Mouse (Mus musculus) gastrocnemius, adult 8-10 months (tissue): ENCODE results near the gene Crb1. TPM values are rescaled to one million over a fixed set of nuclear protein-coding genes. Genes with fewer than 3 reads are reported as not detected.
"Not testable (repeated sequence)": the region's sequence is repeated elsewhere in the genome, so short reads cannot be mapped to it uniquely, and the experiment has no call there.

Source experiments
- DNase-seq, 2 experiments: peaks; one replicate each; pipeline ENCODE4 v3.0.0; 2022; ENCODE audit warnings: low spot score in 2 of 2
- total RNA-seq, 4 experiments: library from RNA; stranded (reverse); gene quantifications; 2 replicates each; pipeline ENCODE4 v1.2.4; 2022

Gene Crb1
- total RNA-seq, 4 experiments from 2014 or later: not detected

GRCm38 (mm10) chr1:139336997-139337396 lies 39.9 kb downstream of the Crb1 start:
- DNase-seq: no peak

DNA sequence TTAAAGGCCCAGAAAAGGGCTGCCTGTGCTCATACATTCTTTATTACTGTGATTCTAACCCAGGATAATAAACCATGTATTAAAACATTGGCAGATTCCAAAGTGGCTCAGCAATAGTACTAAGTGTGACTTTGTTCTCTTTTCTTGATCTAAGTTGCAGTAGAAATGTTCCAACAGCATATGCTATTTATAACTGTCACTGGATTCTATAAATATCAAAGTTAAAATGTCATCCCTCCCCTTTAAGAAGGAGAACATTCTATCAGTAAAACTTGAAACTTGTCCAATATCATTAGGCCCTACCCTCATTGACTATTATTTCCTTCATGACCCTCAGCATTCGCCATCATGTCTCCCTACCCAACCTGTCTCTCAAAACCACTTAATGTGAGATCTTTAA lies 48.1 kb downstream of the Crb1 start:
- DNase-seq: no peak

DNA sequence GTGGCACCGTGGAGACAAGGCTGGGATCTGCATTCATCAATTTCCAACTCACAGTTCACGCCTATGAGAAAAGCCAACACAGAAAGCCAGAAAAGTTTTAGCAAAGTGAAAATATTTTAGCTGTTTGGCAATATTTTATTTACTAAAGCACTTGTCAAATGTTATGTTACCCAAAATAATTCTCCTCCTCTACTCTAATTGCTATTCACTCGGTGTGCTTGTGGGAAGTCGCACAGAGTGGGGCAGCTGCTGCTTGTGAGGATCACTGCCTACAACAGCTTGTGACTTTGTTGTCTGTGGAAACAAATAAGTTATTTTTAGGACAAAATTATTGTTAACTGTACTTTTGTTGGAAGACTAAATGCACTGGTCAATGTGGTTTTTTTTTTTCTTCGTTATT lies 48.6 kb downstream of the Crb1 start:
- no peak for DNase-seq

DNA sequence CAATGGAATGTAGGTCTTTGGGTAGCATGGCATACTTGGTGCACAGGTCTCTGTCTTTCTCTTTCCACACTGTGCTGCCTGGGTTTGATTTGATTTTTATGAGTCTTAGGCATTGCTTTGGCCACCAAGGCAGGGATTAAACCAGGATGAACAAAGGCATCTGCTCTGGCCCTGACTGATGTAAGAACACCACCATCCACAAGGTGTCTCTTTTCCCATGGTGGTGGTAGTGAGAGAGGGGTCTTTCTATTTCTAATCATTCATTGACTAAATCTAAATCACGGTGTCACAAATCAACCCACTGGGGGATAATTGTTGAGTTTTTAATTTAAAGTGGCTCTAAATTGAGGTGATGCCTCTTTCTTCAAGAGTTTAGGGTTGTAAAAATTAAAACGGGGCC lies 51.5 kb downstream of the Crb1 start:
- no peak for DNase-seq

DNA sequence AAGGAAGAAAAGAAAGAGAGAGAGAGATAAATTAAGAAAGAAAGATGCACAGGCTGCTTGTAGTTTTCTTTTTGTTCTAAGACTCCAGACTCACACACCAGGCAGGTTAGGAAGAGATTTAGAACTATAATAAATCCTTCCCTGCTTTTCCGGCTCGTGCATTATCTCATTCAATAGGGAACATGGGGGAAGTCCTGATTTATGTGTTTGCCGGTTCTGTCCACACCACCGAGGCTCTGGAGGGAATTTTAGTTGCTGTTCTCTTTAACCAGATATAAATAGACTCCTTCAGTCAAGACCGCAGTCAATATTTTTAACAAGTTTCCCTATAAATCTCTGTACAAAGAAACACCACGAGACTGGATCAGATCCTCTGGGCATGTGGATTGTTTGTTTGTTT lies 57.1 kb downstream of the Crb1 start:
- no peak for DNase-seq

GRCm38 (mm10) chr1:139314297-139314874 lies 62.5 kb downstream of the Crb1 start:
- DNase-seq: no peak

- DNase-seq: no peak
These were observed 68.0 kb downstream of the Crb1 start for GRCm38 (mm10) chr1:139308915-139309314.

GRCm38 (mm10) chr1:139302519-139302918 lies 74.4 kb downstream of the Crb1 start:
- not testable (repeated sequence) for DNase-seq

DNA sequence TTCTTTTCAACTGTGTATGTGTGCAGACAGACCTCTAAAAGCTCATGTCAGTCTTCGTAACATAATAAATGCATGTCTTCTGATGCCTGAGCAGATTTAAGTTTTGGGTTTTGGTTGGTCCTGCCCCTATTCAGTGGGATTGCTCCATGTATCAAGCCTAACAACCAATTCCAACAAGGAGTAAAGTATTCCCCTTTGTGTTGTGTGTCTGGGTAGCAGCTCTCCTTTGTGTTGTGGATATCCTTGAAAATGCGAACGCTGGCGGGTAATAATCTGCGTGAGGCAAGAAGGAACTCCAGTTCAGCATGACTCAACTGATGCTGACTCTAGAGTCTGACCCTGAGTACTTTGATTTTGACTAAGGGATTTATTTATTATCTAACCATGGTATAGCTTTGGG lies 75.1 kb downstream of the Crb1 start:
- DNase-seq: no peak

DNA sequence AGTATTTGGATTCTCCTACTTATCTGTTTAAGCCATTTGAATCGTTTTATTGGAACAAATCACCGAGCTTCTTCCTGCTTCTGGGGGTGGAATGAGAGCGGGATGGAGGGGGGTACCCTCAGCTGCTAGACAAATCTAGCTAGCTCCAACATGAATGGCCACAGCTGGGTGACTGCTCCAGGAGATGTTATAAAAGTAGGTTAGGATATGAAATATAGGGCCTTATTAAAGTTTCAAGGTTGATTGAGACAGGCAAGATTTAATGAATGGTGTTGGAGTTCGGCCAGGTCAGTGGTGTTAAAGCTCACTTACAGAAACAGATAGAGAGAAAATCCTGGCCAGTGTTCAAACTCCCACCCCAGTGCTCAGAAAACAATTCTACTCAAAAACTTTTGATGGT lies 84.9 kb downstream of the Crb1 start:
- no peak for DNase-seq

DNA sequence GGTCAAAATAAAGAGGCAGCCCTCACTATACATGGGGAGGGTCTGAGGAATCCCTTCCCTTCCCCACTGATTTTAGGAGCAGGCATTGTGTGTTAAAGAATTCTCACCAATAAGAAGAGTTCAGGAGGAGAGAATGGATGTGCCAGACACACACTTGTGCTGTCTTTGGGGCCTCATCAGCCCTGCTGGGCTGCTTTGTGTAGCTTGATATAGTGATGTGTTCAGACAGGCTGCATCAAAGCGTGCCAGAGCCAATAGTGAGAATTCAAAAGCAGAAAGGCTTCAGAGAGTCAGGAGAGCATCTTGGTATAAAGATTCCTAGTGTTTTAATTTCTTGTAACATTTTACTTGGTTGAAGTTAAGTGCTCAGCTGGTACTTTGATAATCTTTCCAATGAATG lies 85.3 kb downstream of the Crb1 start:
- DNase-seq: no peak

- no peak for DNase-seq
These were observed 100.1 kb downstream of the Crb1 start for GRCm38 (mm10) chr1:139276619-139277320.

DNA sequence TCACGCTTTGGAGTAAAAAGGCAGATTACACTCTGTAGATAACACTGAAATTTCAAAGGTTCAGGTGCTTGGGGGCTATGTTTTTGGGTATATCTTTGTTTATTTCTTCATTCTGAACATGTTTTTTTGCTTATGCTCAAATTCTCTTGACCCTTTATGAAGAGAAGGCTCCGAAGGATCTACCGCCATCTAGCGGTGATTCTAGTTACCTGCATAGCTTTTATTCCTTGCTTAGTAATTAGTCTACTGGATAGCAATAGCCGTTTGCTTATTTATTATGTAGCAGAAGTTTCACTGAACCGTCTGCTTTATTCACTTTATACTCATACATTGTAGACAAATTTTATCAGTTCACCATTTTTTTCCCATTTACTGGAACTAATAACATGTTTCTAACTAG lies 109.1 kb downstream of the Crb1 start:
- DNase-seq: no peak

DNA sequence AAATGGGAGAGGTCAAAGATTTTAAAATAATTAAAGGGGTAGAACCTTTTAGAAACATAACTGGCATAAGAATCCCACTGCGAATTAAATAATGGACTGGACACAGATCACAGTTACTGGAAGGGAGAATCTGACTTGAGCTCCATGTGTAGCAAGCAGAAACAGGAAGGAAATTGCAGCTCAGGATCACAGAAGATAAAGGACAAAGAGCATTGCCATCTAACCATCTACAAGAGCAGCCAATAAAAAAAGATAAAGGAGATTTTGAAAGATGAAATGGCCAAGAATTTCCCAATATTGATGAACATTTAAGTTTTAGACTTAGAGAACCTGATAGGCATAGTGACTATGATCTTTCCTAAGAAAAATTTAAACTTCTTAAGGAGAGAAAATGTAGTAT lies 112.7 kb downstream of the Crb1 start:
- no peak for DNase-seq

GRCm38 (mm10) chr1:139263158-139263557 lies 113.7 kb downstream of the Crb1 start:
- DNase-seq: no peak

- no peak for DNase-seq
These were observed 121.3 kb downstream of the Crb1 start for GRCm38 (mm10) chr1:139255581-139255980.

DNA sequence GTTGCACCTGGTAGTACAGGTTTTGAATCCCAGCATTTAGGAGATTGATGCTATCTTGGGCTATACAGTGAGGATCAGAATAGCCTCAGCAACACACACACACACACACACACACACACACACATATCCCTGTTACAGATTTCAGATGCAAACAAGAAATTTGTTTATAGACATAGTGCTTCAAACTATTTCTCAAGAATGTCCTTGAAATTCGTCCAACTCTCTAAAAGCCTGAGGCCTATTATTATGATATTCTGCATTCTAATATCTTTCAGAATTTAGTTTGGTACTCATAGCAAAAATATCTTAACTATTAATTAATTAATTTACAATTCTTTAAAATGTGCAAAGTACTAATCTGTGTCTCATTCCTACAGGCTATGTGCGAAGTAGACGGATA lies 124.9 kb downstream of the Crb1 start:
- DNase-seq: no peak

DNA sequence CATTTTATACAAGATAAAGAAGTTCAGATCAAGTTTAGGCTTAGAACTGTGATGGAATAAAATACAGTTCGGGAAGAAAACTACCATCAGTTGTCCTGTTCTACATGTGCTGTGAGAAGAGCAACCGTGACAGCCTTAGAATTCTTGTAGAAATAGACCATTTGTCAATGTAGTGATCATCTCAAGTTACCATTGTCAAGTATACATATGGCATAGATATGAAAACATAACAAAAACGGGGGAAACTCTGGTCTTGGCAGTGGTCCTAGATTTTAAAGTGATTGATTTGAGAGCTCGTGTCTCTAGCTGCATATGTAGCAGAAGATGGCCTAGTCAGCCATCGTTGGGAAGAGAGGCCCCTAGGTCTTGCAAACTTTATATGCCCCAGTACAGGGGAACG lies 127.7 kb downstream of the Crb1 start:
- no peak for DNase-seq

DNA sequence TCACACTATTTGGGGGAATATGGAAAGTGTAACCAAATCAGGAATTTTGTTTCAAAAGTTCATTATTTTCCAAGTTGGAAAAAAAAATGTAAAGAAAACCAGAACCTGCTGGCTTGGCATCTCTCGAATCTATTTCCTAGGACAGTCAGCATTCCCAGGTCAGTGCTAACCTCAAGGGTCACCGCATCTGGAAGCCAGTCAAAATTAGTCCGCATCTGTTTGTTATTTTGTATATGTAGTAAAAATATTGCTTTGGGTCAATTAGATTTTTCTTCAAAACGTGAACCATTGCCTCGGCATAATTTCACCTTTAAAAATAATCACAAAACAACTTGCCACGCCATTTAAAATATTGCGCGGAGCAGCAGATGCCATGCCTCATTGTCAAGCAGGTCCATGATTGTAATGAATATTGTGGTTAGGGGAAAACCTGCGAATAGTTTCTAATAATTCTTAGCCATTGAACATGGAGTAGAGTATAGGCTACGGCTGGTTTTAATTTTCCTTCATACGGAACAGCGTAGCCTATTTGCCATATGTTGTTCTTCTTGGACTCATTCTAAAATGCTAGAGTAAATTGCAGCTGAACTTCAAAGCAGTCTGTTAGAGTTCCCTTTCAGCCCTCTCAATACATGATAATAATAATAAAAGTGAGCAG lies 130.0 kb downstream of the Crb1 start:
- DNase-seq: no peak

DNA sequence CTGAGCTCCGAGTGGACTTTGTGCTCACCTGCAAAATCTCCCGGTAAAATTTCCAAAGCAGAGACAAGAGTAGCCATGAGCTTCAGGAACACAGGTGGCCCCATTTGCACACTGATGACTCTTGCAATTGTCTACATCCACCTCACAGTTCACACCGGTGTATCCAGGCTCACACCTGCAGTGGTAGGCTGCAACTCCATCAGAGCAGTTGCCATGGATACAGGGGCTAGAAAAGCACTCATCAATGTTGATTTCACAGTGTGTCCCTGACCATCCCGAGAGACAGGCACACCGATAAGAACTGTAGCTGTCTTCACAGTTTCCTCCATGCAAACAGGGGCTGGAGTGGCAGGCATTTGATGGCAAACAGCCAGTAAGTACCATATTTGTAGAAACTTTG lies 140.1 kb downstream of the Crb1 start:
- no peak for DNase-seq

DNA sequence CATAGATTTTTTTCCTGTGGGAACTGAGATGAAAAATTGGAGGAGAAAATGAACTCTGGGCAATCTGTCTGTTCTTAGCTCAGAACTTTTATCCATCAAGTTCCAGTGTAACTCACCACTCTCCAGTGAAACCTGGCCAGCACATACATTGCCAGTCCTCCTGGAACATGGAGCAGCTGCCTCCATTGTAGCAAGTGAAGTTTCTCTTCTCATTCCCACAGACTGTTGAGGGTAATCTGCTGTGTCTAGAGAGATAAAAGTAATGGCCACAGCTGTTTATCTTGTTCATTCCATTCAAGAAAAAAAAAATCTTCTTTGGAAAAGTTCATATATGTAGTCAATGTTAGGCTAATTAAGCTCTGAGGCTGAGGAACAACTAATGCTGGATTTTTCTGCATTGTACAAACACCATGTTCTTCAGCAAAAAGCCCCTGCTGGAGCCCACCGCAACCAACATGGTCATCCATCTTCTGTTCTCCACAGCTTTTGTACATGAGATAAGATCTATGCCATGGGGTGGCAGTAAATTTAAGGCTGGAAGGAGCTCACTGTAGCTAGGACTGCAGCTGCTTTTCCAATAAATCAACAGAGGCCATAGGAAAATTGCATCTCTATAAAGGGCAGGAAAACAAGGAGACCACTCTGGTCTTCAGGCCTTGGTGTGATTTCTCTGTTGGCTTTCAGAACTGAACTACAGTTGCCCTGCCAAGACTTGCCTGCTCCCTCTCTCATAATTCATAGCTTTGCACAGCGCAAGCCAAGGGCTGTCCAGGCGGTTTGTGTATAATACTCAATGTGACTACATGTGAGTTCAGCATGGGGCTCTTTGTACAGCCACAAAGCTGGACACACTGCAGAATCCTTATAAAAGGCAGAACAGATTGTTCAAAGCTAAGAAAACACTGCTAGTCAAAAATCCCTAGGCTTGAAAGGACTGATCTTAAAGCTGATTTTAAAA lies 142.0 kb downstream of the Crb1 start:
- no peak for DNase-seq

GRCm38 (mm10) chr1:139232636-139233035 lies 144.3 kb downstream of the Crb1 start:
- no peak for DNase-seq
